Mouse (Mus musculus) ES-Bruce4 (cell line): ENCODE data around the gene Umps.

Experiments used
- CTCF ChIP-seq: IDR thresholded peaks from one replicate; pipeline ENCODE4 v1.8.1; 2011; ENCODE audit warnings: low read depth, low read length
- POLR2A ChIP-seq: IDR thresholded peaks from one replicate; pipeline ENCODE4 v1.8.1; 2011; ENCODE audit warnings: low read length; ENCODE audit not compliant: insufficient read depth

DNA sequence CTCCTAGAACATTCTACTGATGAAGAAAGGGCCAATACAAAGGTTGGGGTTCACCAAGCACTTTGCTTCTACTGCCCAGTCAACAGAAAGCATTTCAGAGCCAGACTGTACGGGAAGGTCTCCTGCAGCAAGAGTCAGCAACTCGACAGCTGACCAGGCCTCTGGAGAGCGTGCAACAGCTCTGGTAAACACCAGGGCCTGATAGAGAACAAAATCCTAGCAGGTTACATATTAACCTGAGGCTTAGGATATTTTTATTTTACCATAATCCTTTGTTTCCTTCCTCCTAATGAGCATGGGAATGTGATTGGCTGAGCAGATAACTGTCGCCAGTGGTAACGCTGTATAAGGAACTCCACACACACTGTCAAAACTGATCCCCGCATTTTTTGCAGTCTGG is 3.3 kb downstream of the Umps start:
- TF ChIP-seq POLR2A = no peak
- no peak for TF ChIP-seq CTCF
